Mouse (Mus musculus): ENCODE results near the gene Trim2. TPM values are rescaled to one million over a fixed set of nuclear protein-coding genes. Genes with fewer than 3 reads are reported as not detected.

The Trim2 gene
- polyA plus RNA-seq, 1 experiment = 0.53 TPM

DNA sequence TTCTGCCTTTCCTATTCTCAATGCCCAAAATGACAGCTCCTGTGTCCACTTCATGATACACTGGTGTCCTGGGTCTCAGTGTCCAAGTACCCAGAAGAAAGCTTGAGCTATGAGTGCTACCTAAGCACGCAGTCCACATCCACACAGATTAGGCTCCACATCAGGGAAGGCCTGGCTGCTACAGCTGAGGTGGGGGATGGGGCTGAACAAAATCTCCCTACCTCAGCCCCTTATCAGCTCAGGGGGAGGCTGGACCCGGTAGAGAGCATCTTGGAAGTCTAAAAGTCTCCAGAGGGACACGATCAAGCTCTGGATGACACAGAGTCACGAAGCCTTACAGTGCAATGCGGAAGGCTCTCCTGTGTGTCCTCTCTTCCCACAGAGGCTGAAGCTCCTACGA is 35.6 kb downstream of the Trim2 start:
- Histone ChIP-seq H3K27ac (ENCODE audit: control insufficient read depth, insufficient read depth, low read depth, low read length) (no peak overlapping the region), H3K27me3 (ENCODE audit: control insufficient read depth, insufficient read depth, low read length) (no peaks in the 10 kb centered on the region), H3K36me3 (ENCODE audit: control insufficient read depth, insufficient read depth, low read length) (no peaks in the 10 kb centered on the region), H3K4me3 (ENCODE audit: control insufficient read depth, low read depth, low read length) (no peak overlapping the region), H3K4me1 (ENCODE audit: control insufficient read depth, insufficient read depth, low read length) (no peaks in the 10 kb centered on the region)
- TF ChIP-seq POLR2A (IDR thresholded peaks at IDR 0.05; ENCODE audit: control insufficient read depth, low read depth, low read length) (no peak), CTCF (IDR thresholded peaks at IDR 0.05; ENCODE audit: control insufficient read depth, insufficient read depth, insufficient replicate concordance, low read depth, low read length) (no peak)

DNA sequence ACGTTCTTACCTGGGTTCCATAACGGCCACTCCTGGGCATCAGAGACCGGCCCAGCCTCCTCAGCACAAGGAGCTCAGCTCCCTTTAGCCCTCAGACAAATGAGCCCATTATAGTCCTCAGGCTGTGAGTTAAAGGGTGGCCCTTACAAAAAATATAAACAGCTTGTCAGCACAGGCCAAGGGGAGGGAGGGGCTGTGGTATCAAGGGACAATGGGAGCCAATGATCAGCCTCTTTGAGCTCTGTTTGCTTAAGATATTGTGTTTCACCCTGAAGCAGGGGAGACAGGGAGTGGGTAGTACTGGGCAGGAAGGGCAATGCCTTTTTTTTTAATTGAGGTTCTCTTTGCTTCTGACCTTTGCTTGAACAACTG is 36.1 kb downstream of the Trim2 start:
- Histone ChIP-seq H3K27ac (ENCODE audit: control insufficient read depth, insufficient read depth, low read depth, low read length) (no peak overlapping the region), H3K36me3 (ENCODE audit: control insufficient read depth, insufficient read depth, low read length) (no peaks in the 10 kb centered on the region), H3K4me1 (ENCODE audit: control insufficient read depth, insufficient read depth, low read length) (no peaks in the 10 kb centered on the region), H3K4me3 (ENCODE audit: control insufficient read depth, low read depth, low read length) (no peak overlapping the region), H3K27me3 (ENCODE audit: control insufficient read depth, insufficient read depth, low read length) (no peaks in the 10 kb centered on the region)
- TF ChIP-seq POLR2A (IDR thresholded peaks at IDR 0.05; ENCODE audit: control insufficient read depth, low read depth, low read length) = no peak
- TF ChIP-seq CTCF (IDR thresholded peaks at IDR 0.05; ENCODE audit: control insufficient read depth, insufficient read depth, insufficient replicate concordance, low read depth, low read length) = no peak

- H3K36me3 ChIP-seq (ENCODE audit: control insufficient read depth, insufficient read depth, low read length) = no peaks in the 10 kb centered on the region
- H3K27ac ChIP-seq (ENCODE audit: control insufficient read depth, insufficient read depth, low read depth, low read length) = no peak overlapping the region
- TF ChIP-seq POLR2A (IDR thresholded peaks at IDR 0.05; ENCODE audit: control insufficient read depth, low read depth, low read length) (no peak), CTCF (IDR thresholded peaks at IDR 0.05; ENCODE audit: control insufficient read depth, insufficient read depth, insufficient replicate concordance, low read depth, low read length) (no peak)
- no peak overlapping the region for H3K4me3 ChIP-seq (ENCODE audit: control insufficient read depth, low read depth, low read length)
- H3K4me1 ChIP-seq (ENCODE audit: control insufficient read depth, insufficient read depth, low read length) = no peaks in the 10 kb centered on the region
- H3K27me3 ChIP-seq (ENCODE audit: control insufficient read depth, insufficient read depth, low read length) = no peaks in the 10 kb centered on the region
Measured at GRCm38 (mm10) chr3:84269987-84270623, 36.6 kb downstream of the Trim2 start.

GRCm38 (mm10) chr3:84268434-84268833 is 38.2 kb downstream of the Trim2 start:
- no peak for TF ChIP-seq POLR2A (IDR thresholded peaks at IDR 0.05; ENCODE audit: control insufficient read depth, low read depth, low read length)
- TF ChIP-seq CTCF (IDR thresholded peaks at IDR 0.05; ENCODE audit: control insufficient read depth, insufficient read depth, insufficient replicate concordance, low read depth, low read length) = no peak
- H3K27me3 ChIP-seq (ENCODE audit: control insufficient read depth, insufficient read depth, low read length) = no peaks in the 10 kb centered on the region
- no peaks in the 10 kb centered on the region for H3K36me3 ChIP-seq (ENCODE audit: control insufficient read depth, insufficient read depth, low read length)
- H3K4me1 ChIP-seq (ENCODE audit: control insufficient read depth, insufficient read depth, low read length) = no peaks in the 10 kb centered on the region
- H3K27ac ChIP-seq (ENCODE audit: control insufficient read depth, insufficient read depth, low read depth, low read length) = no peak overlapping the region
- H3K4me3 ChIP-seq (ENCODE audit: control insufficient read depth, low read depth, low read length) = no peak overlapping the region

DNA sequence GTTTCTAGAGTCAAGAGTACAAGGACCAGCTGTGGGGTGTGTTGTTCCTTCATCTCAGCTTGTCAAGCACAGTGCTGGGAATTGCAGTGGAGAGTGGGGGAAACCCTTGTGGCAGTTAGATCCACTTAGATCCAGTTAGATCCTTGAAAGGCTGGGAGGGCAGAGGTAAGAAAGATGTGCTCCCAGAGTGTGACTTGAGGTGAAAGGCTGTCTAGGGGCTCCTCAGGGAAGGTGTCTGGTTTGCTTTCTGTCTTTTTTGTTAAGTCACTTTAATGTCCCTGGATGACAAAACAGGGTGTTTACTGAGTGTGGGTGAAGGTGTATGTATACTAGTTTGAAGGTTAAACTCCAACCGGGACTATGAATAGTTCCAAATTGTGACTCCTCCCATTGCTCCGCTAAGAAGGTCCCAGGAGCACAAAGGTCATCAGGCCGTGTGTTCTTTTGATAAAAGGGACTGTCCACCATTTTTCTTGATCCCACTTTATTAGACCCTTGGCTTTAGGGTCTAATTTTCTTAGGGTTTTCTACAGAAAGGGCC is 40.2 kb downstream of the Trim2 start:
- no peaks in the 10 kb centered on the region for H3K4me1 ChIP-seq (ENCODE audit: control insufficient read depth, insufficient read depth, low read length)
- H3K27ac ChIP-seq (ENCODE audit: control insufficient read depth, insufficient read depth, low read depth, low read length) = no peak overlapping the region
- no peaks in the 10 kb centered on the region for H3K27me3 ChIP-seq (ENCODE audit: control insufficient read depth, insufficient read depth, low read length)
- H3K36me3 ChIP-seq (ENCODE audit: control insufficient read depth, insufficient read depth, low read length) = no peaks in the 10 kb centered on the region
- TF ChIP-seq CTCF (IDR thresholded peaks at IDR 0.05; ENCODE audit: control insufficient read depth, insufficient read depth, insufficient replicate concordance, low read depth, low read length) (no peak), POLR2A (IDR thresholded peaks at IDR 0.05; ENCODE audit: control insufficient read depth, low read depth, low read length) (no peak)
- no peak overlapping the region for H3K4me3 ChIP-seq (ENCODE audit: control insufficient read depth, low read depth, low read length)

- Histone ChIP-seq H3K4me3 (ENCODE audit: control insufficient read depth, low read depth, low read length) (no peak overlapping the region), H3K27me3 (ENCODE audit: control insufficient read depth, insufficient read depth, low read length) (no peaks in the 10 kb centered on the region), H3K4me1 (ENCODE audit: control insufficient read depth, insufficient read depth, low read length) (no peaks in the 10 kb centered on the region), H3K36me3 (ENCODE audit: control insufficient read depth, insufficient read depth, low read length) (no peaks in the 10 kb centered on the region), H3K27ac (ENCODE audit: control insufficient read depth, insufficient read depth, low read depth, low read length) (no peak overlapping the region)
- TF ChIP-seq POLR2A (IDR thresholded peaks at IDR 0.05; ENCODE audit: control insufficient read depth, low read depth, low read length) = no peak
- no peak for TF ChIP-seq CTCF (IDR thresholded peaks at IDR 0.05; ENCODE audit: control insufficient read depth, insufficient read depth, insufficient replicate concordance, low read depth, low read length)
Measured at GRCm38 (mm10) chr3:84265084-84265483, 41.6 kb downstream of the Trim2 start.

DNA sequence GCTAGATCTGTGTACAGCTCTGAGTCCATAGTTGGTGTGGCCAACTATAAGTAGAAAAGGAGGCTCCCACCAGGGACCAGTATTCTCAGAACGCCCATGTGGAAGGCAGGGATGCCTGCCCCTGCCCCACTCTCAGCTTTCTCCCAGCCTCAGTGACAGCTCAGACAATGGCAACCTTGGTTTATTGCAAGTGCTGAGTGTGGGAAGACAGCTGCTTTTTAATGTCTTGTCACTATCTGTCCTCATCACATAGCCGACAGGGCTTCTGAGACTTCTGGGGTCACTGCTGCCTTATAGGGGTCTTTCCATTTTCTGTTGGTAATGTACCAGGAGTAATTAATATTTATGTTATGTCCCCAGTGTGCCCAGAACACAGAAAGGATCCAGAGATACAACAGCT is 42.3 kb downstream of the Trim2 start:
- Histone ChIP-seq H3K4me1 (ENCODE audit: control insufficient read depth, insufficient read depth, low read length) (peaks cover 1% of the 10 kb centered on the region), H3K4me3 (ENCODE audit: control insufficient read depth, low read depth, low read length) (no peak overlapping the region), H3K27me3 (ENCODE audit: control insufficient read depth, insufficient read depth, low read length) (peaks cover 1% of the 10 kb centered on the region), H3K36me3 (ENCODE audit: control insufficient read depth, insufficient read depth, low read length) (no peaks in the 10 kb centered on the region), H3K27ac (ENCODE audit: control insufficient read depth, insufficient read depth, low read depth, low read length) (no peak overlapping the region)
- TF ChIP-seq CTCF (IDR thresholded peaks at IDR 0.05; ENCODE audit: control insufficient read depth, insufficient read depth, insufficient replicate concordance, low read depth, low read length) (no peak), POLR2A (IDR thresholded peaks at IDR 0.05; ENCODE audit: control insufficient read depth, low read depth, low read length) (no peak)

Data from testis, adult 2 months (tissue).